Mouse (Mus musculus) heart, embryonic 16.5 days (tissue): ENCODE data around the gene Rai1. TPM values are rescaled to one million over a fixed set of nuclear protein-coding genes. Genes with fewer than 3 reads are reported as not detected.

ENCODE experiments used
- ATAC-seq: fragments of 200-750 bp; cut with Nextera tagmentation; replicated peaks from 2 replicates; pipeline ENCODE4 v1.8.0; 2017; ENCODE audit warnings: moderate number of reproducible peaks; ENCODE audit not compliant: insufficient read depth, low FRiP score; ENCODE audit errors: extremely low read depth
- H3K27ac ChIP-seq: fragments of 300-500 bp; sonication (generic); 2 replicates; pipeline ENCODE4 v1.5.1; 2014; ENCODE audit warnings: mild to moderate bottlenecking, low read length, control low read depth, moderate library complexity
- H3K27me3 ChIP-seq: fragments of 300-500 bp; sonication (generic); 2 replicates; pipeline ENCODE4 v1.6.1; 2014; ENCODE audit warnings: low read length, mixed read lengths; ENCODE audit not compliant: control insufficient read depth, insufficient read depth
- H3K36me3 ChIP-seq: fragments of 300-500 bp; sonication (generic); 2 replicates; pipeline ENCODE4 v1.6.1; 2014; ENCODE audit not compliant: control insufficient read depth, insufficient read depth
- H3K4me1 ChIP-seq: fragments of 300-500 bp; sonication (generic); 2 replicates; pipeline ENCODE4 v1.6.1; 2014; ENCODE audit warnings: low read length, mixed read lengths; ENCODE audit not compliant: control insufficient read depth, insufficient read depth
- H3K4me2 ChIP-seq: fragments of 300-500 bp; sonication (generic); 2 replicates; pipeline ENCODE4 v1.6.1; 2014; ENCODE audit warnings: low read depth, mild to moderate bottlenecking, control low read depth, low read length
- H3K4me3 ChIP-seq: fragments of 300-500 bp; sonication (generic); 2 replicates; pipeline ENCODE4 v1.5.1; 2014; ENCODE audit warnings: mild to moderate bottlenecking, control low read depth, low read length
- H3K9ac ChIP-seq: fragments of 300-500 bp; sonication (generic); 2 replicates; pipeline ENCODE4 v1.6.1; 2014; ENCODE audit warnings: low read length, control low read depth
- H3K9me3 ChIP-seq: fragments of 300-500 bp; sonication (generic); replicated peaks from 2 replicates; pipeline ENCODE4 v1.6.1; 2016; ENCODE audit warnings: low read length; ENCODE audit not compliant: control insufficient read depth
- WGBS: fragments of 180-500 bp; shearing (Covaris S2); extraction: QIAGEN DNeasy Blood & Tissue Kit; methylation state at CpG from one replicate; pipeline ENCODE4 v1.1.7; 2014; 5-methylcytosine and 5-hydroxymethylcytosine counted together
- polyA plus RNA-seq: library from polyadenylated mRNA; unstranded; fragments of >200 nt; fragmentation: Nextera tagmentation; extraction: Ambion mirVana; gene quantifications from 2 replicates; pipeline ENCODE4 v1.2.1, GENCODE M21; 2015

Rai1 gene
- polyA plus RNA-seq, 1 experiment from 2014 or later: 15.7 TPM

DNA sequence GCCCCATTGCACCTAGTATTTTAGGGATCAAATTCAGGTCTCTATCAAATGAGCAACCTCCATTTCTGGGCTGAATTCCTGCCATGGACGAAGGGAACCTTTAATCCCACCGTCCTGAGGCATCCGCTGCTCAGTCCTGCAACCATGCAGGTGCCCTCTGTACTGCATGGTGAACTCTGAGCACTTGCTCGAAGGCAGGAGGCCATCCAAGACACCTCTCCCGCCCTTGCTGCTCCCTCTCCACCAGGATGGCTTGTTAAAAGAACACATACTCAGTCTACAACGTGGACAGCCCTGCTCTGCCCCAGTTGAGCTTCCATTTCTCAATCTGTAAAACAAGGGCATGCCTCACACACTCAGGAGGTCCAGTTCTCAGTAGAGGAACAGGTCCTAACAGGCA lies 103.4 kb downstream of the Rai1 start:
- H3K9ac ChIP-seq: peak overlapping the region; percentile 70
- H3K4me1 ChIP-seq: peaks cover 45% of the 10 kb centered on the region
- 61% methylated on average over 6 of the region's 6 CpGs for WGBS

GRCm38 (mm10) chr11:60208712-60209111 lies 103.9 kb downstream of the Rai1 start:
- H3K27ac ChIP-seq: peak overlapping the region; percentile 91
- H3K4me1 ChIP-seq: peaks cover 48% of the 10 kb centered on the region
- no peaks in the 10 kb centered on the region for H3K27me3 ChIP-seq
- WGBS: 22% methylated on average over 4 of the region's 4 CpGs
- H3K4me2 ChIP-seq: peak overlapping the region; percentile 82
- ATAC-seq: no peak
- H3K9me3 ChIP-seq: no peaks in the 10 kb centered on the region
- H3K36me3 ChIP-seq: peaks cover 23% of the 10 kb centered on the region
- peak overlapping the region; percentile 70 for H3K9ac ChIP-seq
- peak overlapping the region; percentile 53 for H3K4me3 ChIP-seq

More for the DNA sequence above, 103.4 kb downstream of the Rai1 start:
- Histone ChIP-seq H3K4me2 (peak overlapping the region; percentile 82), H3K9me3 (no peaks in the 10 kb centered on the region), H3K36me3 (peaks cover 27% of the 10 kb centered on the region), H3K27me3 (no peaks in the 10 kb centered on the region), H3K4me3 (peak overlapping the region; percentile 53), H3K27ac (peak overlapping the region; percentile 91)
- ATAC-seq: no peak

DNA sequence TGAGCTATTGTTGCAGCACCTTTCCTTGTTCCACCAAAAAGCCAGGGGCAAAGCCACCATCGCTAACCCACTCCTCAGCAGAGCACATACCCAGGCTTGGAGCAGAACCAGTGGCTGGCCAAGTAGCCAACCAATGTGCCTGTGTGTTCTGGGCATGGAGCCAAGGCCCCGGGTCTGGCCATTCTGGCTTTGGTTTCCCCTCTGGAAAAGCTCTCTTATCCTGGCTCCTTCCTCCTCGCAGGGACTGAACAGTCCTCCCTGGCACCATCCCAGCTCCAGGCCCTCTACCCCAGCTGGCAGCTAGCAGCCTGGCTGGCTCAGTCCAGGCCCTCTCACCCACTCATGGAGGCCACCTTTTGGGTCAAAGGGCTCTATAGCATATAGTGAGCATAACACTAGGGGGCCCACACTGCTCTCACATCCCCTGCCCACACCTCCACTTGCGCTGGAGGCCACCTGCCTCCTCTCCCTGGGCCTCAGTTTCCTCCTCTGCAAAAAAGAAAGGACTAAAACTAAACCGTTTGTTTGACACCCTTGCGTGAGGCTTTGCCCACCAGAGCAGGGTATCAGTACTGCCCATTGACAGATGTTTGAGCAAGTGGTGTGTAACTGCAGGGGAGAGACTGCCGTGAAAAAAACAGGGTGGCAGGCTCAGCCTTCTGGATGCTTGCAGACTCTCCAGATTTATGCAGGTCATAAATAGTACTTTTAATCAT lies 104.6 kb downstream of the Rai1 start:
- Histone ChIP-seq H3K4me2 (peak overlapping the region; percentile 82), H3K27me3 (no peaks in the 10 kb centered on the region), H3K9ac (peak overlapping the region; percentile 70), H3K36me3 (peaks cover 16% of the 10 kb centered on the region), H3K9me3 (no peaks in the 10 kb centered on the region), H3K27ac (peak overlapping the region; percentile 91), H3K4me3 (peak overlapping the region; percentile 53), H3K4me1 (peaks cover 48% of the 10 kb centered on the region)
- WGBS: 23% methylated on average over 7 of the region's 7 CpGs
- ATAC-seq: peak; percentile 67

GRCm38 (mm10) chr11:60209933-60210249 lies 105.1 kb downstream of the Rai1 start:
- peak overlapping the region; percentile 82 for H3K4me2 ChIP-seq
- H3K27ac ChIP-seq: peak overlapping the region; percentile 91
- peaks cover 48% of the 10 kb centered on the region for H3K4me1 ChIP-seq
- H3K9ac ChIP-seq: peak overlapping the region; percentile 70
- ATAC-seq: no peak
- peak overlapping the region; percentile 53 for H3K4me3 ChIP-seq
- H3K9me3 ChIP-seq: no peaks in the 10 kb centered on the region
- H3K36me3 ChIP-seq: peaks cover 12% of the 10 kb centered on the region; the same call in 1 of the 2 replicates
- no peaks in the 10 kb centered on the region for H3K27me3 ChIP-seq
- 2% methylated on average over 2 of the region's 2 CpGs for WGBS

DNA sequence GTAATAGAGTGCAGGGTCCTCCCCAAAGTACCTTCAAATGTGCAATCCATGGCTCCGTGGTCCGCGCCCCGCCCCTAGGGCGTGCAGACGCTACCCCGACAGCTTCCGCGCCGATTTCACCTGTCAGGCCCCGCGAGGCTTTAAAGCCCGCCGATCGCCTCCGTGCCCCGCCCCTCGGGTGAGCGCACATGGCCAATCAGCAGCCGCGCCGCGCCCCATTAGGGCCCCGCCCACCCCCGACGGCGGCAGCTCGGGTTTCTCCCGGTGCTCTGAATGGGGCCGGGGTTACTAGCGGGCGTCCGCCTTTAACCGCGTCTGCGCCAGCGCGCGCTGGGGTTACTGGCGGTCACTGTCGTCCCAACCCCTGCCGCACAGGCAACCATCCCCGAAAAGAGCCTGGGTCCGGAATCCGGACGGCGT lies 105.5 kb downstream of the Rai1 start:
- Histone ChIP-seq H3K36me3 (peaks cover 8% of the 10 kb centered on the region; the same call in 1 of the 2 replicates), H3K27ac (peak overlapping the region; percentile 91), H3K27me3 (no peaks in the 10 kb centered on the region), H3K4me2 (peak overlapping the region; percentile 82), H3K4me3 (peak overlapping the region; percentile 53), H3K9ac (peak overlapping the region; percentile 70), H3K9me3 (no peaks in the 10 kb centered on the region), H3K4me1 (peaks cover 48% of the 10 kb centered on the region)
- peak; percentile 91 for ATAC-seq
- WGBS: under 1% methylated on average over 47 of the region's 47 CpGs

DNA sequence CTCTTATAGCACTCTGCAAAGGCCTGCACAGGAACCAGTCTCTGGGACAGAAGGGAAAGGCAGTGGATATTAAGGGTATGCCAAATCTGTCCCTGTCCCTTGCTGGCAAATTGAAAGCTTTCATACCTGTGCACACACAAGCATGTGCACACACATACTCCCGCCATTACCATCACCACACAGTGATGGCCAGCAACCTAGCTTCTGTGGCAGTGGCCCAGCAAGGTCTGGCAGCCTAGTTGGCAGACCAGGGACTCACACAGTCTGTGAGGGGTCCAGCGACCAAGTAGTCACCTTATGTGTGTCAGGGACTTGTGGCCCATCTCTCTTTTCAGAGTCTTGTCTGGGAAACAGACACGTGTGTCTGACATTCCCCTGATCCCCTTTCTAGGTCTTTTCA lies 106.3 kb downstream of the Rai1 start:
- H3K27me3 ChIP-seq: no peaks in the 10 kb centered on the region
- no peak overlapping the region; the same call in 1 of the 2 replicates for H3K4me2 ChIP-seq
- H3K36me3 ChIP-seq: peaks cover 5% of the 10 kb centered on the region; the same call in 1 of the 2 replicates
- H3K4me3 ChIP-seq: no peak overlapping the region
- peak overlapping the region; percentile 91 for H3K27ac ChIP-seq
- H3K4me1 ChIP-seq: peaks cover 51% of the 10 kb centered on the region
- ATAC-seq: no peak
- no peaks in the 10 kb centered on the region for H3K9me3 ChIP-seq
- H3K9ac ChIP-seq: peak overlapping the region; percentile 67
- WGBS: 63% methylated on average over 3 of the region's 3 CpGs

DNA sequence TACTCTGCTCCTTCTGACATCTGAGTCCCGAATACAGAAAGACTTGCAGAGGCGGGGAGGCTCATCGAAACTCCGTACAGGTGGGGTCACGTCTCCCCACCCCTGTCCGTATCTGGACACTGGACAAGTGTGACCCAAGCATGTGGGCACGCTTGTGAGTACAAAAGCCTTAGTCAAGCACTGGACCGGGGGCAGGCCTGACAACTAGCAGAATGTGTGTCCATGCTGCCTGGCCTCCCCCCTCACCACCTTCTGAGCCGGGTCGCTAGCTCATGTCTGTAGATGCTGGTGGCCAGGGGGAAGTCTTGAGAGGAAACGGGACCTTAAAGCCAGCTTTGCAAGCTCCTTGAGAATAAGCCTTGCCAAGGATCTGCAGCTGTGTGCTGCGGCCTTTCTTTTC lies 106.9 kb downstream of the Rai1 start:
- H3K27me3 ChIP-seq: no peaks in the 10 kb centered on the region
- H3K36me3 ChIP-seq: peaks cover 2% of the 10 kb centered on the region; the same call in 1 of the 2 replicates
- ATAC-seq: no peak
- no peak overlapping the region for H3K4me3 ChIP-seq
- H3K9me3 ChIP-seq: no peaks in the 10 kb centered on the region
- no peak overlapping the region for H3K27ac ChIP-seq
- no peak overlapping the region for H3K4me2 ChIP-seq
- peaks cover 51% of the 10 kb centered on the region for H3K4me1 ChIP-seq
- 71% methylated on average over 12 of the region's 12 CpGs for WGBS
- no peak overlapping the region for H3K9ac ChIP-seq

DNA sequence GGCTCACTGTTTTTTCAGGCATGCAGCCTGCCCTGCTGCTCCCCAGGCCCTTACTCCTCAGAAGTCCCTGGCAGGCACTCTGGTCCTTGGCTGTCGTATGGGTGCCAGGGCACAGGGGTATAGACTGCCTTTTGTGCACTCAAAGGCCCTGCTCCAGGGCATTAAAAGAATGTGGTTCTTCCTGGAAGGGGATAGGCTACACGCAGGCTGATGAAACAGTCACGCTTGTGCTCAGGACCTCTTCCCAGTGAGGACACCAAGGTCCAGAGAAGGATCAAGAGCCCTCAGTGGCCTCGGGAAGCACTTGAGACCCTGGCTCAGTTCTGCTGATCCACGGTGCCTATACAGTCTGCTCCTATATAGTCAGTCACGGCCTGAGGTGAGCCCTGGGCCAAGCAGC lies 108.5 kb downstream of the Rai1 start:
- WGBS: 66% methylated on average over 6 of the region's 6 CpGs
- H3K9ac ChIP-seq: no peak overlapping the region; the same call in 1 of the 2 replicates
- no peak overlapping the region for H3K27ac ChIP-seq

GRCm38 (mm10) chr11:60216671-60217070 lies 111.9 kb downstream of the Rai1 start:
- H3K4me1 ChIP-seq: peaks cover 30% of the 10 kb centered on the region
- no peak overlapping the region for H3K9ac ChIP-seq
- H3K27me3 ChIP-seq: no peaks in the 10 kb centered on the region
- H3K27ac ChIP-seq: no peak overlapping the region
- no peaks in the 10 kb centered on the region for H3K36me3 ChIP-seq
- ATAC-seq: no peak
- WGBS: 89% methylated on average over 1 of the region's 1 CpGs
- no peaks in the 10 kb centered on the region for H3K9me3 ChIP-seq
- H3K4me2 ChIP-seq: no peak overlapping the region
- no peak overlapping the region for H3K4me3 ChIP-seq

More for the DNA sequence above, 108.5 kb downstream of the Rai1 start:
- Histone ChIP-seq H3K9me3 (no peaks in the 10 kb centered on the region), H3K4me2 (no peak overlapping the region), H3K27me3 (no peaks in the 10 kb centered on the region), H3K36me3 (no peaks in the 10 kb centered on the region), H3K4me3 (no peak overlapping the region), H3K4me1 (peaks cover 43% of the 10 kb centered on the region)
- no peak for ATAC-seq
